Mouse (Mus musculus) liver, embryonic 12.5 days (tissue): ENCODE results near the gene Pip5kl1. TPM values are rescaled to one million over a fixed set of nuclear protein-coding genes. Genes with fewer than 3 reads are reported as not detected.

ENCODE experiments used
- ATAC-seq: fragments of 200-750 bp; cut with Nextera tagmentation; 2 replicates; pipeline ENCODE4 v1.8.0; 2017; ENCODE audit warnings: moderate number of reproducible peaks, mild to moderate bottlenecking, moderate library complexity
- H3K27ac ChIP-seq: fragments of 300-500 bp; sonication (generic); 2 replicates; pipeline ENCODE4 v1.5.1; 2016; ENCODE audit warnings: mild to moderate bottlenecking
- H3K27me3 ChIP-seq: fragments of 300-500 bp; sonication (generic); replicated peaks from 2 replicates; pipeline ENCODE4 v1.6.1; 2016; ENCODE audit warnings: mild to moderate bottlenecking, moderate library complexity
- H3K36me3 ChIP-seq: fragments of 300-500 bp; sonication (generic); 2 replicates; pipeline ENCODE4 v1.6.1; 2016; ENCODE audit warnings: mild to moderate bottlenecking, moderate library complexity
- H3K4me1 ChIP-seq: fragments of 300-500 bp; sonication (generic); 2 replicates; pipeline ENCODE4 v1.6.1; 2016
- H3K4me2 ChIP-seq: fragments of 300-500 bp; sonication (generic); 2 replicates; pipeline ENCODE4 v1.6.1; 2016; ENCODE audit warnings: mild to moderate bottlenecking, moderate library complexity
- H3K4me3 ChIP-seq: fragments of 300-500 bp; sonication (generic); 2 replicates; pipeline ENCODE4 v1.5.1; 2016; ENCODE audit warnings: mild to moderate bottlenecking, moderate library complexity
- H3K9ac ChIP-seq: fragments of 300-500 bp; sonication (generic); 2 replicates; pipeline ENCODE4 v1.6.1; 2016; ENCODE audit warnings: mild to moderate bottlenecking, moderate library complexity
- H3K9me3 ChIP-seq: fragments of 300-500 bp; sonication (generic); replicated peaks from 2 replicates; pipeline ENCODE4 v1.6.1; 2016; ENCODE audit warnings: mild to moderate bottlenecking, moderate library complexity
- WGBS: fragments of 180-500 bp; shearing (Covaris S2); methylation state at CpG from one replicate; pipeline ENCODE4 v1.1.7; 2016; ENCODE audit not compliant: insufficient replicate concordance; 5-methylcytosine and 5-hydroxymethylcytosine counted together
- polyA plus RNA-seq: library from polyadenylated mRNA; unstranded; fragments of >200 nt; fragmentation: Nextera tagmentation; extraction: Ambion mirVana; gene quantifications from 2 replicates; pipeline ENCODE4 v1.2.1, GENCODE M21; 2016

The Pip5kl1 gene
- polyA plus RNA-seq, 1 experiment from 2014 or later, result not detected

DNA sequence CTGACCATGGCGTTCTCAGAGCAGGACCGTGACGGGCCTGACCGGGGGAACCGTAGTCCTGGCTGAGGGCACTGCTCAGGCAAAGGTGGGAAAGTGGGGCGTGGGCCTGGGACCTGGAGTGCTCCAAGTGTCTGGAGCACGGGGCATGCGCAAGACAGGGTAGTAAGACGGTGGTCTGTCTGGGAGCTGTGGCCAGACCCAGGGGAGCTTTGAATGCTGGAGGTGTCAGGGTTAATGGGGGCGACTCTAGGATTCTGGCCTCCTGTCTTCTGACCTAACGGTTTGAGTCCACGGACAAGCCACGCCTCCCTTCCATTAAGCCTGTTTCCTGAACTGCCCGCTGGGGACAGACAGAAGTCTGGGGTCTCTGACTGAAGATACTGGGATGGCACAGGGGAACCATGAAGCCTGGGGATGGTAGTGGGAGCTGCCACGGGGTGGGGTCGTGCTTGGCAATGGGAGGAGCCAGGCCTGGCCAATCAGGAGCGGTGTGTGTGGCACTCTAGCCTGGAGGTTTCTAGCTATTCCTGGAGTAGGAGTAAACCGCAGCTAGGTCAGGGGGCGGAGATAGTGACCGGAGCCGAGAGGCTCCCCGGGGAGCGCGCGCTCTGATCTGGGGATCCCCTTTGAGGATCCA, 33.7 kb downstream of the Pip5kl1 start:
- 2% methylated on average over 25 of the region's 25 CpGs for WGBS
- Histone ChIP-seq H3K4me3 (peak overlapping the region; percentile 73), H3K9ac (peak overlapping the region; percentile 77), H3K27me3 (no peaks in the 10 kb centered on the region), H3K4me2 (peak overlapping the region; percentile 98), H3K9me3 (no peaks in the 10 kb centered on the region), H3K4me1 (peaks cover 80% of the 10 kb centered on the region), H3K36me3 (peaks cover 13% of the 10 kb centered on the region), H3K27ac (peak overlapping the region; percentile 83)
- peak; percentile 78 for ATAC-seq

DNA sequence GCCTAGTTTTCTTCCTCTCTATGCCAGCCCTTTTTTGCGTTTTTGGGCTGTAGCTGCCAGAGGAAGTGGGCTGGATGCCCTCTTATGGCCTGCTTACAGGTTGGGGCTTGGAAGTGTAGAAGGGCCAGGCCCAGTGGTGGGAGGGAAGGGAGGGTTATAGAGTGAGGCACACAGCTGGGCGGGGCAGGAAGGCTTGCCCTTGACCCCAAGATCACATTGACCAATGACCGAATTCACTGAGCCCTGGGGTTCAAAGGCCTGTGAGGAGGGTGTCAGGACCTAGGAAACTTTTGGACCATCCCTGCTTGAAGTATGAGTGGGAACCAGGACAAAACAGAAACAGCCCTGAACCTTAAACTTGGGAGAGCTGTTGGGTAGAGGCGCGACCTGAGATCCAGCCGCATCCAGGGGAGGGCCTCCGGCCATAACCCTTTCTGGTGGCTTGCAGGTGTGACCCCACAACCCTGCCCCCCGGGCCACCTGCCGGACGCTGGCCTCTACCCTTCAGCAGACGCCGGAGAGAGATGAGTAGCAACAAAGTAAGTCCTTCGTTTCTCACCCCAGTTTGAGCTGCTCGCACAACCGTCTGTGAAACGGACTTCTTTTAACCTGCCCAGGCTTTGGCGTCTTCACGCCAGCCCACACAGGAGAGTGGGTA, 34.3 kb downstream of the Pip5kl1 start:
- Histone ChIP-seq H3K27me3 (no peaks in the 10 kb centered on the region), H3K36me3 (peaks cover 19% of the 10 kb centered on the region), H3K4me3 (peak overlapping the region; percentile 73), H3K4me1 (peaks cover 80% of the 10 kb centered on the region), H3K4me2 (peak overlapping the region; percentile 98), H3K9me3 (no peaks in the 10 kb centered on the region), H3K9ac (peak overlapping the region; percentile 77), H3K27ac (peak overlapping the region; percentile 83)
- ATAC-seq, result peak; percentile 60
- 40% methylated on average over 18 of the region's 18 CpGs for WGBS

DNA sequence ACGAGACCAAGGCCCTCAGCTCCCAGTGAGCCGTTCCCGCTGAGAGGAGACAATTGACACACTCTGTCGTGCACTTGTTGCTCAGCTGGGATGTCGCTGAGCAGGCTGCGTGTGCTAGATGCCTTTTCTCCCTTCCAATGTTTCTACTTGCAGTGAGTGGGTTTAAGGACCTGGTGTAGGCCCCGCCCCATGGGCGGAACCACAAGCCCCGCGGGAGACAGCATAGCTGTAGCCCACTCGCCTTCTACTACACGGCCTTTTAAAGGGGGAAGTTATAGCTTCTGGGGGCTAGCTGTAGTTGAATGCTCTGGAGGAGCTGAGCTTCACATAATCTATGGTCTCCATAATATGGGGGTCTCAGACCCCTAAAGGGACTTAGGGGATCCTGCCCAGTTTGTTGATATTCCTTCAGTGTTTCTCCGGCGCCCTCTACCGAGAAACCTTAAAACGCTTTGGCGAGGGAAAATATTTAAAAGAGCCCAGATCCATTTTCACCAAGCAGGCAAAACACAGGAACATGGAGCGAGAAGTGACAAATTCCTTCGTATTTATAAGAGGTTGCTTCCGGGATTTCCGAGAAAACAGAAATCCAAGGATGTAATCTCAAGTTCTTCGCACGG, 36.1 kb downstream of the Pip5kl1 start:
- Histone ChIP-seq H3K4me1 (peaks cover 68% of the 10 kb centered on the region), H3K4me3 (peak overlapping the region; percentile 55), H3K36me3 (peaks cover 33% of the 10 kb centered on the region), H3K4me2 (peak overlapping the region; percentile 98), H3K9me3 (no peaks in the 10 kb centered on the region), H3K9ac (peak overlapping the region; percentile 63), H3K27me3 (no peaks in the 10 kb centered on the region), H3K27ac (peak overlapping the region; percentile 50)
- WGBS, result 15% methylated on average over 23 of the region's 23 CpGs
- no peak for ATAC-seq

DNA sequence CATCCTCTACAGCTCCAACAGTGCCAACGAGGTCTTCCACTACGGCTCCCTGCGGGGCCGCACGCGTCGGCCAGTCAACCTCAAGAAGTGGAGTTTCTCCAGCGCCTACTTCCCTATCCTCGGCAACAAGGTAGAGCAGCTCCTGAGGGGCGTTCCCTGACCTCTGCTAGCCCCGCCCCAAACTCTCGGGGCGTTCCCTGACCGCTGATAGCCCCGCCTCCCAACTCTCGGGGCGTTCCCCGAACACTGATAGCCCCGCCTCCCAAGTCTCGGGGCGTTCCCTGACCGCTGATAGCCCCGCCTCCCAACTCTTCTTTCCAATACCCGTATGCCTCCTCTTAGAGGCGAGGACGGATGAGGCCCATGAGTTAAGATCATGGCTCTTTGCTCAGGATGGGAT, 37.7 kb downstream of the Pip5kl1 start:
- H3K4me2 ChIP-seq, result peak overlapping the region; percentile 30
- no peak overlapping the region for H3K9ac ChIP-seq
- WGBS, result 66% methylated on average over 26 of the region's 26 CpGs
- ATAC-seq, result no peak
- H3K9me3 ChIP-seq, result no peaks in the 10 kb centered on the region
- H3K4me3 ChIP-seq, result no peak overlapping the region
- H3K27ac ChIP-seq, result 0 out of 2 replicates have a peak overlapping the region, but pooled peaks have one; percentile 50
- peaks cover 41% of the 10 kb centered on the region for H3K36me3 ChIP-seq
- H3K27me3 ChIP-seq, result no peaks in the 10 kb centered on the region
- H3K4me1 ChIP-seq, result peaks cover 53% of the 10 kb centered on the region

DNA sequence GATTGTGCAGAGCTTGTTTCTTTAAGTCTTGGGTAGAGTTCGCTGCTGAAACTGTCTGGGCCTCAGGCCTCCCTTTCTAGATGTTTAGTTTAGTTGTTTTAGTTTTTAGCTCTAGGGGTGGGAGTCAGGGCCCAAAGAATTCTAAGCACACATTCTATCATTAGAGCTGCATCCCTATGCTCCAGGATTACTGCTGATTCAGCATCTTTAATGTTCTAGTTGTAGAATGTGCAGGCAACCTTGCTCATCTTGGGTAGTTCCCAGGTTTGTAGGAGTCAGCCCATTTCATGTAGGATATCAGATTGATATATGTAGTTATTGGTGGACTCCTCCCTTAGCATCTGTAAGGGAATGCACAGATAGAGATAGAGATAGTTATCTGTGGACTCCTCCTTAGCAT, 42.5 kb downstream of the Pip5kl1 start:
- H3K36me3 ChIP-seq, result peaks cover 68% of the 10 kb centered on the region
- no peak overlapping the region for H3K9ac ChIP-seq
- WGBS, result 83% methylated on average over 1 of the region's 1 CpGs
- H3K27me3 ChIP-seq, result no peaks in the 10 kb centered on the region
- H3K4me3 ChIP-seq, result no peak overlapping the region
- ATAC-seq, result no peak
- H3K9me3 ChIP-seq, result 0 out of 2 replicates have a peak, but pooled peaks cover 4% of the 10 kb centered on the region
- H3K27ac ChIP-seq, result no peak overlapping the region
- no peak overlapping the region for H3K4me2 ChIP-seq
- H3K4me1 ChIP-seq, result peaks cover 33% of the 10 kb centered on the region

DNA sequence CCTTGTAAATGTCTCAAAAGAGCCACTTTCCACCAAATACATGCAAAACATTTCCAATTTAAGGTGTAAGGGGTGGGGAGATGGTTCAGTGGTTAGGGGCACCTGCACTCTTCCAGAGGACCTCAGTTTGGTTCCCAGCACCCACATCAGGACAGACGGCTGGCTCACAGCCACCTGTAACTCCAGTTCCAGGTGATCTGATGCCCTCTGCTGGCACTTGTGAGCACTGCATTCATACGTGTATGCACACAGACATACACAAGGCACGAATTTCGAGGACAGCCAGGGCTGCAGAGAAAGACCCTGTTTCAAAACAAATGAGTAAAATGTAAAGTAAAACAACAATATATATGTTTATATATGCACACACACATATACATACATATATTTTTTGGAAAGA, 43.0 kb downstream of the Pip5kl1 start:
- no peak for ATAC-seq
- no peak overlapping the region for H3K9ac ChIP-seq
- H3K4me3 ChIP-seq, result no peak overlapping the region
- peaks cover 63% of the 10 kb centered on the region for H3K36me3 ChIP-seq
- no peak overlapping the region for H3K4me2 ChIP-seq
- H3K4me1 ChIP-seq, result peaks cover 28% of the 10 kb centered on the region
- H3K27me3 ChIP-seq, result no peaks in the 10 kb centered on the region
- 0 out of 2 replicates have a peak, but pooled peaks cover 4% of the 10 kb centered on the region for H3K9me3 ChIP-seq
- H3K27ac ChIP-seq, result no peak overlapping the region
- WGBS, result 90% methylated on average over 4 of the region's 4 CpGs

DNA sequence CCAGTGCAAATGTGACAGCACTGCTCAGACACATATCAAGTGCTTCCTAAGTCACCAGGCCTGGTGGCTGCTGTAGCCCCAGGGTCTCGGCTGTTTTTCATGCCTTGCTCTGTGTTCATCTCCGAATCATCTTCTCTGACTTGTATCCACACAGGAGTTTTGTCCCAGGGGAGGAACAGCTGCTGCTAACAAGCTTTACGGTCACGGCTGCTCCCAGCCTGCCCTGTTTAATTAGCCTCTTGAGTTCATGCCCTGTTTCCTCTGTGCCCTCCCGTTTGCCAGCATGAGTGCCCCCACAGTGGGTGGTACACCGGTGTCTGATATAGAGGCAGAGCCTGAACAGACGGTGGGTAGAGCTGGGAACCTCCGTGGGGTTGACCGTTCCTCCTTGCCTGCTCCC, 43.5 kb downstream of the Pip5kl1 start:
- ATAC-seq, result no peak
- no peaks in the 10 kb centered on the region for H3K27me3 ChIP-seq
- no peak overlapping the region for H3K9ac ChIP-seq
- H3K27ac ChIP-seq, result no peak overlapping the region
- no peak overlapping the region for H3K4me2 ChIP-seq
- peaks cover 28% of the 10 kb centered on the region for H3K4me1 ChIP-seq
- 85% methylated on average over 9 of the region's 9 CpGs for WGBS
- 0 out of 2 replicates have a peak, but pooled peaks cover 4% of the 10 kb centered on the region for H3K9me3 ChIP-seq
- H3K36me3 ChIP-seq, result peaks cover 59% of the 10 kb centered on the region
- H3K4me3 ChIP-seq, result no peak overlapping the region

DNA sequence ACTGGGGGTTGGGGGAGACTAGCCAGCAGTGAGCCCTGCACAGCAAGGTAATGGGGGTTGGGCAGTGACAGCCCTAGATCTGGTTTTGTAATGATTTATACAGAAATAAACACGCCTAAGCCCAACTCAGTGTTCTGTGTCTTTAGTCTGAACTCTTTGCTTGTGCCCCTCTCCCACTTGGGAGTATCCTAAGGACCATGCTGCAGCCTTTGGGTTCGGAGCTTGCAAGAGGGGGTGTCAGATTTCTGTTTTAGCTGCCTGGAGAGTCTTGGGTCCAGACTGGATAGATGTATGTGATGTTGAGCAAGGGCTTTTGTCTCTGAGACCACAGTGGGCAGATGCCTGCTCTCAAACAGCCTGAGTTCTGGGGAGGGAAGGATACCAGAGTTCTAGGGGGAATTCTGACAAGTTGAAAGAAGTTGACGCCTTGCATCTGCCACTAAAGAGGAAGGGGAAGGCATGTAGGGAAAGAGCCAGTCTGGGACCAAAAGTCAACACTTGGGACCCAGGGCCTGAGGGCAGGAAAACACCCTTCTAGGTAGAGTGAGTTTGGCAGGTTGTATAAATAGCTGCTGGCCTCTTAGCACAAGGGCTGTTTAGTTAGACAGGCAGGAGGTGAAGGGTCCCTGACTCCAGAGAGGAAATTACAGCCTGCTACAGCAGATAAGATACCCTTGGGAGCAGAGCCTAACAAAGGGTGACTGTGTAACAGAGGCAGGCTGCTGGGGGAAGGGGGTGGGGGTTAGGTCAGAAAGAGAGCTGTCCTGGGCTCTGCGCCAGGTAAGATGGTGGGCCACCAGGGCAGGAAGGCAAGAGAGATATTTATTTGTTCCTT, 46.3 kb downstream of the Pip5kl1 start:
- Histone ChIP-seq H3K9me3 (0 out of 2 replicates have a peak, but pooled peaks cover 4% of the 10 kb centered on the region), H3K9ac (0 out of 2 replicates have a peak overlapping the region, but pooled peaks have one; percentile 6), H3K4me3 (no peak overlapping the region), H3K36me3 (peaks cover 35% of the 10 kb centered on the region), H3K27ac (peak overlapping the region; percentile 72), H3K4me1 (peaks cover 47% of the 10 kb centered on the region), H3K4me2 (no peak overlapping the region; the same call in none of the 2 replicates), H3K27me3 (no peaks in the 10 kb centered on the region)
- WGBS, result 39% methylated on average over 4 of the region's 4 CpGs
- ATAC-seq, result peak; percentile 60

DNA sequence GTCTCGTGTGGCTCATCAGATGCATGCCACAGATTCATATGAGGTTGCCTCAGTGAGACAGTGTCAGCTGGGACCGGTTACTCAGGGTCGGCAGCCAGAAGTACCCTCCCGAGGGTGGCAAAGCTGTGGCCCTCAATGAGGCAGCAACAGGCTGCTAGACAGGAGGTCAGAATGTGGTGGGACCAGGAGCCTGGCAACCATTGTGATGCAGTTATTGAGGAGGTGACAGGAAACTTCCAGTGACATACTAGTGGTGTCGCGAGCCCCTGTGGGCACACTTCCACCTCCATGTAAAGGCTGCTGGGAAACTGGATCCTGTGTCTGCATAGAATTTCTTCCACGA, 46.9 kb downstream of the Pip5kl1 start, which contains the start of gene Ak1:
Ak1 (plus strand) TSS at position 242 of the 343 bp plus-strand sequence.
- H3K9me3 ChIP-seq, result 0 out of 2 replicates have a peak, but pooled peaks cover 4% of the 10 kb centered on the region
- H3K9ac ChIP-seq, result 0 out of 2 replicates have a peak within 1 kb of the TSS, but pooled peaks have one; percentile 6
- H3K36me3 ChIP-seq, result peaks cover 34% of the 10 kb centered on the region
- WGBS, result 42% methylated on average over 7 of the region's 7 CpGs
- H3K27ac ChIP-seq, result peak within 1 kb of the TSS; percentile 72
- H3K4me2 ChIP-seq, result no peak within 1 kb of the TSS; the same call in none of the 2 replicates
- ATAC-seq, result no peak
- peaks cover 53% of the 10 kb centered on the region for H3K4me1 ChIP-seq
- no peak within 1 kb of the TSS for H3K4me3 ChIP-seq
- no peaks in the 10 kb centered on the region for H3K27me3 ChIP-seq

DNA sequence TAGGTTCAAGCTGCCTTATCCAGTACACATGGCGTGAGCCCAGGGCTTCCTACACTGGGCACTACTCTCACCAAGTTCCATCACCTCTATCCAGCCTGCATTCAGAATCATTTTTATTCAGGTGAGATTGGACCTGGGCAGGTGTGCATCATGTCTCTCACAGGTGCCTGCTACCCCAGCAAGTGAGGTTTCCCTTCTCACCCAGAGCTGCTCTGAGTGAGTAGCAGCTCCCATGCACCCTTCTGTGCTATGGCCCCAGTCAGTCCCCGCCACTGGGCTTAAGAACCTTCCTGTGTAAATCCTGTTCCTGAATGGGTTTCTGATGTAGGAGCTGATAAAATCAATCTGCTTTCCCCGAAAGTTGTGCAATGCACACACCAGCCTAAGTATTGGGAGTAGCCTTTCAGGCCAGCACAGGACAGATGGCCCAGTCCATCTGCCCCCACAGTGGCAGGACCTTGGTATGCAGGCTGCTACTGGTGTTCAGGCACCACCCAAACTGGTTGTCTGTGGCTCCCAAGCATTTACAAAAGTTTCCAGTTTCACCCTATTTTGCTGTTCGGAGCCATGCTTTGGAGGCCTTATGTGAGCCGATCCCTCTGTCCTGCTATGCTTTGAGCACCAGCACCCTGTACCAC, 49.6 kb downstream of the Pip5kl1 start:
- no peak for ATAC-seq
- H3K4me3 ChIP-seq, result no peak overlapping the region
- H3K27me3 ChIP-seq, result no peaks in the 10 kb centered on the region
- no peak overlapping the region for H3K4me2 ChIP-seq
- H3K27ac ChIP-seq, result no peak overlapping the region
- peaks cover 9% of the 10 kb centered on the region for H3K36me3 ChIP-seq
- H3K9ac ChIP-seq, result no peak overlapping the region
- no peaks in the 10 kb centered on the region for H3K9me3 ChIP-seq
- H3K4me1 ChIP-seq, result peaks cover 67% of the 10 kb centered on the region
- WGBS, result 57% methylated on average over 5 of the region's 5 CpGs
